Mouse (Mus musculus) MEL-GATA-1-ER (cell line): ENCODE data around the gene Prr14.
"Not testable (repeated sequence)": the region's sequence is repeated elsewhere in the genome, so short reads cannot be mapped to it uniquely, and the experiment has no call there.

ENCODE experiments used
- DNase-seq: peaks from one replicate; pipeline ENCODE4 v3.0.0-alpha.2; 2012; ENCODE audit warnings: low read depth; ENCODE audit errors: extremely low read depth

The Prr14 gene

GRCm38 (mm10) chr7:127471646-127472010, 12.2 kb downstream of the Prr14 start:
- no peak for DNase-seq

- no peak for DNase-seq
Observed at GRCm38 (mm10) chr7:127472060-127472459, 12.6 kb downstream of the Prr14 start.

GRCm38 (mm10) chr7:127473705-127474104, 14.3 kb downstream of the Prr14 start:
- DNase-seq = no peak

GRCm38 (mm10) chr7:127474378-127475070, 15.1 kb downstream of the Prr14 start:
- no peak for DNase-seq

GRCm38 (mm10) chr7:127475186-127475740, 15.9 kb downstream of the Prr14 start:
- no peak for DNase-seq

- DNase-seq = no peak
Observed at GRCm38 (mm10) chr7:127476336-127476735, 16.9 kb downstream of the Prr14 start.

GRCm38 (mm10) chr7:127476855-127477254, 17.4 kb downstream of the Prr14 start:
- DNase-seq = no peak

- peak; percentile 100 for DNase-seq
Observed at GRCm38 (mm10) chr7:127477687-127478634, 18.6 kb downstream of the Prr14 start.

GRCm38 (mm10) chr7:127478635-127479317, 19.4 kb downstream of the Prr14 start, which contains the start of gene Fbrs:
TSS of gene Fbrs (plus strand) at chr7:127479199.
- DNase-seq = peak; percentile 93

GRCm38 (mm10) chr7:127479318-127480225, 20.2 kb downstream of the Prr14 start:
- DNase-seq = no peak

GRCm38 (mm10) chr7:127480321-127480720, 20.9 kb downstream of the Prr14 start:
- no peak for DNase-seq

- no peak for DNase-seq
Observed at GRCm38 (mm10) chr7:127485416-127485815, 26.0 kb downstream of the Prr14 start.

GRCm38 (mm10) chr7:127488364-127488763, 29.0 kb downstream of the Prr14 start:
- DNase-seq = not testable (repeated sequence)

- no peak for DNase-seq
Observed at GRCm38 (mm10) chr7:127489982-127490381, 30.6 kb downstream of the Prr14 start.

GRCm38 (mm10) chr7:127491846-127492245, 32.4 kb downstream of the Prr14 start:
- DNase-seq = no peak

GRCm38 (mm10) chr7:127494648-127495047, 35.2 kb downstream of the Prr14 start:
- DNase-seq = no peak

GRCm38 (mm10) chr7:127497382-127497781, 38.0 kb downstream of the Prr14 start:
- no peak for DNase-seq

- DNase-seq = no peak
Observed at GRCm38 (mm10) chr7:127498407-127498806, 39.0 kb downstream of the Prr14 start.

- no peak for DNase-seq
Observed at GRCm38 (mm10) chr7:127508291-127508690, 48.9 kb downstream of the Prr14 start.

- DNase-seq = not testable (repeated sequence)
Observed at GRCm38 (mm10) chr7:127509830-127510229, 50.4 kb downstream of the Prr14 start.
